Mouse (Mus musculus) CH12.LX (cell line): ENCODE measurements around the gene Gm45799. TPM values are rescaled to one million over a fixed set of nuclear protein-coding genes. Genes with fewer than 3 reads are reported as not detected.

ENCODE experiments used
- DNase-seq: peaks from one replicate; pipeline ENCODE4 v3.0.0-alpha.2; 2013; ENCODE audit errors: extremely low read depth
- H3K27ac ChIP-seq: 2 replicates; pipeline ENCODE4 v1.5.1; 2012; ENCODE audit warnings: low read depth, mild to moderate bottlenecking, control low read depth, moderate library complexity; ENCODE audit not compliant: insufficient read depth
- H3K27me3 ChIP-seq: replicated peaks from 2 replicates; pipeline ENCODE3; 2012; ENCODE audit warnings: inconsistent platforms
- H3K36me3 ChIP-seq, 2 experiments: replicated peaks in 1 of 2; 2 replicates each; pipeline versions ENCODE3 to v1.6.1; 2012; ENCODE audit warnings: inconsistent platforms in 1 of 2, low read length in 1 of 2, mild to moderate bottlenecking in 1 of 2, mixed read lengths in 1 of 2, moderate library complexity in 1 of 2; ENCODE audit not compliant: control insufficient read depth in 1 of 2, insufficient read depth in 1 of 2
- H3K4me1 ChIP-seq, 2 experiments: 2 replicates each; pipeline ENCODE4 v1.6.1; 2012; ENCODE audit warnings: inconsistent platforms in 1 of 2, moderate library complexity in 1 of 2; ENCODE audit not compliant: insufficient read depth in 2 of 2, control insufficient read depth in 1 of 2
- H3K4me2 ChIP-seq: 2 replicates; pipeline ENCODE4 v1.6.1; 2012; ENCODE audit warnings: low read depth, mild to moderate bottlenecking, control low read depth; ENCODE audit not compliant: poor library complexity, insufficient read depth, severe bottlenecking
- H3K4me3 ChIP-seq, 3 experiments: fragments of 150-350 bp in 1 of 3; sonication (generic) in 1 of 3; replicated peaks in 1 of 3; 2 replicates each; pipeline versions ENCODE3 to v1.5.1; 2011 to 2012; ENCODE audit warnings: low read depth in 2 of 3, low read length in 2 of 3, mild to moderate bottlenecking in 2 of 3, moderate library complexity in 2 of 3, control low read depth in 1 of 3, improper control_type of control experiment in 1 of 3, inconsistent platforms in 1 of 3, mixed read lengths in 1 of 3; ENCODE audit not compliant: poor library complexity in 1 of 3
- H3K79me2 ChIP-seq: replicated peaks from 2 replicates; pipeline ENCODE4 v1.6.1; 2012; ENCODE audit warnings: mild to moderate bottlenecking, moderate library complexity; ENCODE audit not compliant: control insufficient read depth, poor library complexity, insufficient read depth, severe bottlenecking; ENCODE audit errors: extremely low read depth
- H3K9ac ChIP-seq: 2 replicates; pipeline ENCODE4 v1.6.1; 2012; ENCODE audit warnings: low read depth, mild to moderate bottlenecking, control low read depth, moderate library complexity; ENCODE audit not compliant: insufficient read depth
- H3K9me3 ChIP-seq: replicated peaks from 2 replicates; pipeline ENCODE3; 2012; ENCODE audit warnings: low read length, inconsistent platforms, mixed read lengths
- CHD1 ChIP-seq: IDR thresholded peaks from 2 replicates; pipeline ENCODE4 v1.6.1; 2012; ENCODE audit warnings: low read depth, low read length, improper control_type of control experiment, inconsistent platforms
- CTCF ChIP-seq, 2 experiments: IDR thresholded peaks in 1 of 2; conservative IDR thresholded peaks in 1 of 2; 2 replicates each; pipeline ENCODE4 v1.5.1; 2011 to 2012; ENCODE audit warnings: low read depth in 2 of 2, low read length in 2 of 2, improper control_type of control experiment in 1 of 2, inconsistent platforms in 1 of 2, mild to moderate bottlenecking in 1 of 2, moderate library complexity in 1 of 2
- GABPA ChIP-seq: IDR thresholded peaks from 2 replicates; pipeline ENCODE4 v1.6.1; 2012; ENCODE audit warnings: low read depth, low read length, improper control_type of control experiment, inconsistent platforms; ENCODE audit not compliant: insufficient replicate concordance
- IRF4 ChIP-seq: IDR thresholded peaks from 2 replicates; pipeline ENCODE4 v1.6.1; 2014; ENCODE audit warnings: low read depth, mild to moderate bottlenecking, inconsistent platforms, low read length, improper control_type of control experiment
- JUN ChIP-seq: IDR thresholded peaks from 2 replicates; pipeline ENCODE4 v1.6.1; 2011; ENCODE audit warnings: low read depth, mild to moderate bottlenecking, low read length, improper control_type of control experiment, moderate library complexity; ENCODE audit not compliant: insufficient read depth
- JUND ChIP-seq: conservative IDR thresholded peaks from 2 replicates; pipeline ENCODE4 v1.6.1; 2011; ENCODE audit warnings: low read depth, low read length, improper control_type of control experiment
- MAFK ChIP-seq: IDR thresholded peaks from 2 replicates; pipeline ENCODE4 v1.6.1; 2011; ENCODE audit warnings: low read length, improper control_type of control experiment; ENCODE audit not compliant: insufficient replicate concordance
- MAZ ChIP-seq: IDR thresholded peaks from 2 replicates; pipeline ENCODE4 v1.6.1; 2012; ENCODE audit warnings: low read depth, mild to moderate bottlenecking, inconsistent platforms, low read length, improper control_type of control experiment, moderate library complexity
- MEF2A ChIP-seq: IDR thresholded peaks from 2 replicates; pipeline ENCODE4 v1.6.1; 2014; ENCODE audit warnings: low read depth, mild to moderate bottlenecking, inconsistent platforms, low read length, improper control_type of control experiment, borderline replicate concordance
- MXI1 ChIP-seq: IDR thresholded peaks from 2 replicates; pipeline ENCODE4 v1.6.1; 2011; ENCODE audit warnings: mild to moderate bottlenecking, low read depth, low read length, improper control_type of control experiment
- PAX5 ChIP-seq: IDR thresholded peaks from 2 replicates; pipeline ENCODE4 v1.6.1; 2012; ENCODE audit warnings: low read length, inconsistent platforms, mixed read lengths
- POLR2A ChIP-seq: IDR thresholded peaks from 2 replicates; pipeline ENCODE4 v1.6.1; 2011; ENCODE audit warnings: low read depth, mild to moderate bottlenecking, improper control_type of control experiment, low read length
- SIN3A ChIP-seq: IDR thresholded peaks from 2 replicates; pipeline ENCODE4 v1.6.1; 2012; ENCODE audit warnings: low read length, improper control_type of control experiment, inconsistent platforms
- SMC3 ChIP-seq: IDR thresholded peaks from 2 replicates; pipeline ENCODE4 v1.6.1; 2011; ENCODE audit warnings: low read depth, low read length, improper control_type of control experiment
- TBP ChIP-seq: conservative IDR thresholded peaks from 2 replicates; pipeline ENCODE4 v1.6.1; 2011; ENCODE audit warnings: low read depth, low read length, improper control_type of control experiment
- ZKSCAN1 ChIP-seq: IDR thresholded peaks from 2 replicates; pipeline ENCODE4 v1.6.1; 2012; ENCODE audit warnings: low read depth, inconsistent platforms, low read length, improper control_type of control experiment, borderline replicate concordance
- ZMIZ1 ChIP-seq: IDR thresholded peaks from 2 replicates; pipeline ENCODE4 v1.6.1; 2012; ENCODE audit warnings: low read depth, mild to moderate bottlenecking, inconsistent platforms, low read length, improper control_type of control experiment
- dilution Hi-C: fragments of 300-500 bp; cut with MboI; formaldehyde crosslinking; loops from 2 replicates; pipeline ENCODE4 v1.14.3; 2020; ENCODE audit warnings: low sequenced_read_pairs; ENCODE audit not compliant: extremely low pct_unique_long_range_greater_than_20kb, extremely low pct_ligation_motif_present
- in situ Hi-C: fragments of 300-500 bp; cut with MboI; formaldehyde crosslinking; loops from 3 replicates; pipeline ENCODE4 v1.14.3; 2019; ENCODE audit warnings: low sequenced_read_pairs, low pct_ligation_motif_present, low pct_unique_long_range_greater_than_20kb, mixed read lengths
- polyA plus RNA-seq: library from polyadenylated mRNA; unstranded; fragments of >175 nt; gene quantifications from 2 replicates; pipeline ENCODE4 v1.2.1, GENCODE M21; 2012; ENCODE audit warnings: low read depth; ENCODE audit not compliant: insufficient read length
- total RNA-seq, 2 experiments: library from RNA; depleted of rRNA; stranded (reverse); fragments of 300-350 nt in 1 of 2; fragments of >200 nt in 1 of 2; gene quantifications; 2 replicates each; pipeline ENCODE4 v1.2.3; 2012 to 2014

Gm45799 gene
- total and polyA plus RNA-seq, 3 experiments = 51.6 to 54.4 (median 54.0) TPM

GRCm38 (mm10) chr7:105608467-105608866 is 31.9 kb upstream of the Gm45799 start:
- DNase-seq = peak; percentile 29
- no peak for TF ChIP-seq SMC3
- TF ChIP-seq POLR2A = no peak
- TF ChIP-seq GABPA = no peak
- no peak for TF ChIP-seq CHD1
- 0 out of 2 replicates have a peak, but pooled peaks have one; percentile 8 for TF ChIP-seq JUND
- no peak for TF ChIP-seq MAZ
- no peak for TF ChIP-seq ZKSCAN1
- 0 out of 2 replicates have a peak, but pooled peaks have one; percentile 30 for TF ChIP-seq IRF4
- dilution Hi-C loops (no loop called here), in situ Hi-C loops (no loop called here)
- peaks cover 3 to 23% of the 10 kb centered on the region in 2 experiments; a peak in 2 of 4 replicates for H3K4me1 ChIP-seq
- H3K79me2 ChIP-seq = no peaks in the 10 kb centered on the region
- H3K4me2 ChIP-seq = no peak overlapping the region
- no peak overlapping the region for H3K27ac ChIP-seq
- peaks cover 3 to 25% of the 10 kb centered on the region in 2 experiments for H3K36me3 ChIP-seq
- H3K9me3 ChIP-seq = peaks cover 3% of the 10 kb centered on the region
- H3K9ac ChIP-seq = no peak overlapping the region
- no peak overlapping the region for H3K4me3 ChIP-seq
- no peaks in the 10 kb centered on the region for H3K27me3 ChIP-seq

GRCm38 (mm10) chr7:105611767-105612166 is 28.6 kb upstream of the Gm45799 start:
- DNase-seq = no peak
- peaks cover 3 to 34% of the 10 kb centered on the region in 2 experiments for H3K36me3 ChIP-seq
- H3K9me3 ChIP-seq = no peaks in the 10 kb centered on the region
- H3K4me3 ChIP-seq = no peak overlapping the region
- peaks cover 3 to 24% of the 10 kb centered on the region in 2 experiments; a peak in 2 of 4 replicates for H3K4me1 ChIP-seq
- in situ Hi-C loops = no loop called here
- H3K4me2 ChIP-seq = no peak overlapping the region
- dilution Hi-C loops = no loop called here
- H3K27ac ChIP-seq = no peak overlapping the region
- H3K79me2 ChIP-seq = no peaks in the 10 kb centered on the region
- no peaks in the 10 kb centered on the region for H3K27me3 ChIP-seq
- TF ChIP-seq MAFK = no peak
- no peak for TF ChIP-seq MXI1
- TF ChIP-seq CTCF (conservative IDR thresholded peaks at IDR 0.05 in 1 of 2, IDR thresholded peaks at IDR 0.05 in 1 of 2; ENCODE audit: low read depth in 2 of 2, low read length in 2 of 2) = no peak
- no peak for TF ChIP-seq SIN3A
- no peak for TF ChIP-seq PAX5
- no peak for TF ChIP-seq TBP
- TF ChIP-seq ZMIZ1 = no peak
- TF ChIP-seq MEF2A = no peak
- TF ChIP-seq GABPA = no peak
- TF ChIP-seq IRF4 = no peak
- TF ChIP-seq JUN = no peak
- H3K9ac ChIP-seq = no peak overlapping the region
